Mouse (Mus musculus) erythroblast, embryonic 14.5 days (primary cell): Measurements from ENCODE around the gene Pip5k1c. TPM values are rescaled to one million over a fixed set of nuclear protein-coding genes. Genes with fewer than 3 reads are reported as not detected.

Experiments used
- H3K27me3 ChIP-seq: 2 replicates; pipeline ENCODE4 v1.6.1; 2012; ENCODE audit warnings: inconsistent platforms; ENCODE audit not compliant: control insufficient read depth
- H3K36me3 ChIP-seq: 2 replicates; pipeline ENCODE4 v1.6.1; 2012; ENCODE audit warnings: mild to moderate bottlenecking, inconsistent platforms; ENCODE audit not compliant: control insufficient read depth
- H3K4me1 ChIP-seq: 2 replicates; pipeline ENCODE4 v1.6.1; 2012; ENCODE audit warnings: inconsistent platforms; ENCODE audit not compliant: control insufficient read depth
- H3K4me3 ChIP-seq: replicated peaks from 2 replicates; pipeline ENCODE3; 2012; ENCODE audit warnings: moderate library complexity, mild to moderate bottlenecking, inconsistent platforms
- H3K9me3 ChIP-seq: 2 replicates; pipeline ENCODE4 v1.6.1; 2012; ENCODE audit warnings: low read length, inconsistent platforms, mixed read lengths; ENCODE audit not compliant: control insufficient read depth
- GATA1 ChIP-seq: IDR thresholded peaks from 2 replicates; pipeline ENCODE4 v1.6.1; 2012; ENCODE audit warnings: low read length, inconsistent platforms, mixed read lengths
- TAL1 ChIP-seq: IDR thresholded peaks from 3 replicates; pipeline ENCODE4 v1.6.1; 2012; ENCODE audit warnings: low read length, inconsistent platforms, mixed read lengths
- polyA plus RNA-seq: library from polyadenylated mRNA; stranded (reverse); fragments of >175 nt; gene quantifications from 2 replicates; pipeline ENCODE4 v1.2.3, GENCODE M21; 2012

Pip5k1c gene
- polyA plus RNA-seq, 1 experiment, result 4.5 TPM

DNA sequence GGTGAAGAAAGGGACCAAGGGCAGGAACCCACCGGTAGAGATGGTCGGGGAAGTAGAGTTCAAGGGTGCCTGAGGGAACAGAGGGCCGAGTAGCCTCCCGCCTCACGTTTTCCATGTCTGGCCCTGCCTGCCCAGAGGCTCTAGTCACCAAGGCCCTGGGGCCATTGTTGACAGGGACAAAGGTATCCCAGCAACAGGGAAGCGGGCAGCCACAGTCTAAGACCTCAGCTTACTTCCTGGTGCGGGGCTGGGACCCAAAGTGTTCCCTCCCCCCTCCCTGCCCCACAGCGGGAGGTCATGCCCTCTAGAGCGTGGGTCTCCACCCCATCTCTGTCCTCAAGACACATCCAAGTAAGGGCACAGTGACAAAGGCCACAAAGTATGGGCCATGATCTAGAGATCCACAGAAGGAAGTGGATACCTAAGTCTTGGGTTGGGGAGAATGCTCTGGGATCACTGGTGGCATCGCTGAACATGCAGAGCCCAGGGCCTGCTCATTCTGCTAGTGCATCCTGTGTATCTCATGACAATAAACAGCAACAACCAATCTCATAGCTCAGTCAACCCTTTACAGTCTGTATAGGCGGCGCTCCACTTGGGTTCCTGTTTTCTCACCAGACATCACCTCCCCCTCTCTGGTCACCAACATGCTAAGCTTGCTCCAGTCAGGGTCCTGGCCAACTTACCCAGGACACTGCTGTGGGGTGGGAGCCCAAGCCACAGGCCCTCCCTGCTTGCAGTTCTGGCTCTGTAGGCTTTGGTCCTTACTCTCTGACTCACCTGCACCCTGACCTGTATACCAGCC, 73.1 kb downstream of the Pip5k1c start, which contains the start of gene 4930404N11Rik:
4930404N11Rik (minus strand) TSS at position 145 of the 805 bp plus-strand sequence.
- H3K9me3 ChIP-seq, result peaks cover 2% of the 10 kb centered on the region; the same call in 1 of the 2 replicates
- H3K27me3 ChIP-seq, result no peaks in the 10 kb centered on the region; the same call in 1 of the 2 replicates
- TF ChIP-seq GATA1, result no peak
- no peak for TF ChIP-seq TAL1
- H3K36me3 ChIP-seq, result peaks cover 100% of the 10 kb centered on the region
- H3K4me1 ChIP-seq, result peaks cover 88% of the 10 kb centered on the region
- H3K4me3 ChIP-seq, result peak within 1 kb of the TSS; percentile 21

- H3K4me3 ChIP-seq, result no peak overlapping the region
- no peak for TF ChIP-seq TAL1
- no peak for TF ChIP-seq GATA1
- peaks cover 2% of the 10 kb centered on the region; the same call in 1 of the 2 replicates for H3K9me3 ChIP-seq
- H3K36me3 ChIP-seq, result peaks cover 100% of the 10 kb centered on the region
- no peaks in the 10 kb centered on the region; the same call in 1 of the 2 replicates for H3K27me3 ChIP-seq
- peaks cover 83% of the 10 kb centered on the region for H3K4me1 ChIP-seq
Observed at GRCm38 (mm10) chr10:81366477-81367206, 73.9 kb downstream of the Pip5k1c start.

GRCm38 (mm10) chr10:81367207-81367495, 74.4 kb downstream of the Pip5k1c start:
- Histone ChIP-seq H3K27me3 (no peaks in the 10 kb centered on the region; the same call in 1 of the 2 replicates), H3K9me3 (peaks cover 2% of the 10 kb centered on the region; the same call in 1 of the 2 replicates), H3K4me3 (no peak overlapping the region), H3K36me3 (peaks cover 100% of the 10 kb centered on the region), H3K4me1 (peaks cover 83% of the 10 kb centered on the region)
- TF ChIP-seq GATA1 (no peak), TAL1 (no peak)

Other genes with a start within 250 kb of the Pip5k1c start
- gene Sgta, start 232.8 kb upstream of the Pip5k1c start, polyA plus RNA-seq, result 18.3 and 18.8 TPM in 2 replicates
- gene Thop1, start 222.9 kb upstream of the Pip5k1c start, polyA plus RNA-seq, result 5.2 and 5.3 TPM in 2 replicates
- 0.05 and 0.07 TPM in 2 replicates for gene Creb3l3, start 194.1 kb upstream of the Pip5k1c start, polyA plus RNA-seq
- gene Map2k2, start 187.0 kb upstream of the Pip5k1c start, polyA plus RNA-seq, result 89.1 and 93.4 TPM in 2 replicates
- 42.0 and 45.8 TPM in 2 replicates for gene Zbtb7a, start 157.7 kb upstream of the Pip5k1c start, polyA plus RNA-seq
- gene Pias4, start 125.0 kb upstream of the Pip5k1c start, polyA plus RNA-seq, result 13.4 and 16.4 TPM in 2 replicates
- 124 and 177 TPM in 2 replicates for gene Eef2, start 116.3 kb upstream of the Pip5k1c start, polyA plus RNA-seq
- 8.1 and 8.3 TPM in 2 replicates for gene Dapk3, start 110.0 kb upstream of the Pip5k1c start, polyA plus RNA-seq
- not detected in 2 replicates for gene 4930442H23Rik, start 109.1 kb upstream of the Pip5k1c start, polyA plus RNA-seq
- not detected in 2 replicates for gene Nmrk2, start 90.9 kb upstream of the Pip5k1c start, polyA plus RNA-seq
- gene Atcay, start 62.1 kb upstream of the Pip5k1c start, polyA plus RNA-seq, result not detected in 2 replicates
- gene Zfr2, start 59.8 kb upstream of the Pip5k1c start, polyA plus RNA-seq, result not detected in 2 replicates
- 0.07 and 0.15 TPM in 2 replicates for gene Matk, start 40.0 kb upstream of the Pip5k1c start, polyA plus RNA-seq
- 43.8 and 44.0 TPM in 2 replicates for gene Mrpl54, start 26.0 kb upstream of the Pip5k1c start, polyA plus RNA-seq
- 4.6 and 5.7 TPM in 2 replicates for gene Apba3, start 26.0 kb upstream of the Pip5k1c start, polyA plus RNA-seq
- gene Tjp3, start 1.4 kb upstream of the Pip5k1c start, polyA plus RNA-seq, result 0.01 and 0.02 TPM in 2 replicates
- 13.2 and 13.3 TPM in 2 replicates for gene Cactin, start 28.1 kb downstream of the Pip5k1c start, polyA plus RNA-seq
- gene Tbxa2r, start 35.8 kb downstream of the Pip5k1c start, polyA plus RNA-seq, result 0.04 TPM in 1 of 2 replicates, not detected in the other
- 0.01 TPM in 1 of 2 replicates, not detected in the other for gene Gipc3, start 50.3 kb downstream of the Pip5k1c start, polyA plus RNA-seq
- gene Hmg20b, start 57.5 kb downstream of the Pip5k1c start, polyA plus RNA-seq, result 52.7 and 55.8 TPM in 2 replicates
- gene Mfsd12, start 64.5 kb downstream of the Pip5k1c start, polyA plus RNA-seq, result 6.7 and 7.2 TPM in 2 replicates
- gene 4930404N11Rik, start 72.9 kb downstream of the Pip5k1c start, polyA plus RNA-seq, result 3.2 and 5.6 TPM in 2 replicates
- gene Fzr1, start 85.6 kb downstream of the Pip5k1c start, polyA plus RNA-seq, result 62.5 and 67.4 TPM in 2 replicates
- 29.2 and 34.1 TPM in 2 replicates for gene Dohh, start 91.5 kb downstream of the Pip5k1c start, polyA plus RNA-seq
- gene Gm48551, start 91.5 kb downstream of the Pip5k1c start, polyA plus RNA-seq, result 0.08 and 0.20 TPM in 2 replicates
- 0.26 and 0.80 TPM in 2 replicates for gene Gm48552, start 96.0 kb downstream of the Pip5k1c start, polyA plus RNA-seq
- 0.09 TPM in 1 of 2 replicates, not detected in the other for gene Smim24, start 100.1 kb downstream of the Pip5k1c start, polyA plus RNA-seq
- 0.55 and 0.94 TPM in 2 replicates for gene Nfic, start 162.7 kb downstream of the Pip5k1c start, polyA plus RNA-seq
- gene Celf5, start 189.7 kb downstream of the Pip5k1c start, polyA plus RNA-seq, result not detected in 2 replicates
- gene Ncln, start 203.4 kb downstream of the Pip5k1c start, polyA plus RNA-seq, result 6.2 and 7.9 TPM in 2 replicates
- gene S1pr4, start 207.2 kb downstream of the Pip5k1c start, polyA plus RNA-seq, result 0.04 and 0.05 TPM in 2 replicates
- 0.14 and 0.24 TPM in 2 replicates for gene Gna15, start 231.3 kb downstream of the Pip5k1c start, polyA plus RNA-seq